Mouse (Mus musculus) G1E (cell line): Measurements from ENCODE around the gene Racgap1. TPM values are rescaled to one million over a fixed set of nuclear protein-coding genes. Genes with fewer than 3 reads are reported as not detected.

Source experiments
- ATAC-seq: 2 replicates; pipeline ENCODE4 v1.8.0; 2016; ENCODE audit warnings: mild to moderate bottlenecking; ENCODE audit not compliant: insufficient number of reproducible peaks, poor library complexity, low FRiP score, severe bottlenecking; ENCODE audit errors: extremely low read depth
- DNase-seq: peaks from one replicate; pipeline ENCODE4 v3.0.0; 2012; ENCODE audit warnings: low spot score
- H3K27me3 ChIP-seq: 2 replicates; pipeline ENCODE4 v1.6.1; 2012; ENCODE audit warnings: mild to moderate bottlenecking, low read length, inconsistent platforms; ENCODE audit not compliant: insufficient read depth
- H3K36me3 ChIP-seq: replicated peaks from 2 replicates; pipeline ENCODE3; 2012; ENCODE audit warnings: mild to moderate bottlenecking, inconsistent platforms
- H3K4me1 ChIP-seq: 2 replicates; pipeline ENCODE4 v1.6.1; 2012; ENCODE audit warnings: low read depth, low read length, inconsistent platforms, mixed read lengths; ENCODE audit not compliant: insufficient read depth
- H3K4me3 ChIP-seq: 2 replicates; pipeline ENCODE4 v1.5.1; 2012; ENCODE audit warnings: low read depth, mild to moderate bottlenecking, inconsistent platforms, low read length, moderate library complexity, mixed read lengths
- H3K9me3 ChIP-seq: replicated peaks from 2 replicates; pipeline ENCODE4 v1.6.1; 2012; ENCODE audit warnings: inconsistent platforms
- CTCF ChIP-seq: IDR thresholded peaks from 2 replicates; pipeline ENCODE4 v1.5.1; 2012; ENCODE audit warnings: low read depth, low read length, inconsistent platforms, mixed read lengths
- GATA1 ChIP-seq: IDR thresholded peaks from 2 replicates; pipeline ENCODE4 v1.6.1; 2012; ENCODE audit warnings: borderline replicate concordance, low read length, inconsistent platforms, mixed read lengths
- GATA2 ChIP-seq: IDR thresholded peaks from 2 replicates; pipeline ENCODE4 v1.6.1; 2012; ENCODE audit warnings: low read depth, low read length, inconsistent platforms, borderline replicate concordance
- POLR2AphosphoS5 ChIP-seq: IDR thresholded peaks from 2 replicates; pipeline ENCODE4 v1.6.1; 2012; ENCODE audit warnings: low read depth, low read length, inconsistent platforms; ENCODE audit not compliant: insufficient replicate concordance
- TAL1 ChIP-seq: conservative IDR thresholded peaks from 2 replicates; pipeline ENCODE4 v1.6.1; 2012; ENCODE audit warnings: low read depth, low read length, inconsistent platforms, mixed read lengths
- polyA plus RNA-seq: library from polyadenylated mRNA; stranded (reverse); fragments of >175 nt; gene quantifications from 2 replicates; pipeline ENCODE4 v1.2.3, GENCODE M21; 2012
- total RNA-seq, 2 experiments: library from RNA; stranded (forward) in 1 of 2; stranded (reverse) in 1 of 2; fragments of 200-1000 nt in 1 of 2; fragments of >200 nt in 1 of 2; fragmentation: Nextera tagmentation in 1 of 2; gene quantifications; 2 replicates each; pipeline ENCODE4 v1.2.3; 2014 to 2017

The Racgap1 gene
- total and polyA plus RNA-seq, 3 experiments, result 35.6 to 189 (median 71.7) TPM

DNA sequence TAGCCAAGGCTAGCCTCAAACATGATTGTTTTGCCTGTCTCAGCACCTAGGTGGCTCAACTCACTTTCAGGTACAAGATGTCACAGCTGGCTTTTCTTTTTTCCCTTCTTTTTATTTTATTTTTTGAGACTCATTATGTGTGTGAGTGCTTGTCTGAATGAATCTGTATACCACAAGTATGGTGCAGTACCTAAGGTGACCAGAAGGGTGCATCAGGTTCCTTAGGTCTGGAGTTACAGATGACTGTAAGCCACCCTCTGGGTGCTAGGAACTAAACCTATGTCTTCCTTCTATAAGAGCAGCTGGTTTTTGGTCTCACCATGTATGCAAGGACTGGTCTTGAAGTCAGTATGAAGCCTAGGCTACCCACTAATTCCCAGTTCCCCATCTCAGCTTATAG lies 19.8 kb downstream of the Racgap1 start:
- Histone ChIP-seq H3K9me3 (peaks cover 3% of the 10 kb centered on the region; the same call in 1 of the 2 replicates), H3K4me3 (no peak overlapping the region), H3K36me3 (peaks cover 91% of the 10 kb centered on the region), H3K27me3 (no peaks in the 10 kb centered on the region), H3K4me1 (peaks cover 21% of the 10 kb centered on the region)
- ATAC-seq (no peak), DNase-seq (no peak)
- TF ChIP-seq TAL1, result no peak
- no peak for TF ChIP-seq GATA1
- TF ChIP-seq POLR2AphosphoS5, result no peak
- no peak for TF ChIP-seq GATA2

DNA sequence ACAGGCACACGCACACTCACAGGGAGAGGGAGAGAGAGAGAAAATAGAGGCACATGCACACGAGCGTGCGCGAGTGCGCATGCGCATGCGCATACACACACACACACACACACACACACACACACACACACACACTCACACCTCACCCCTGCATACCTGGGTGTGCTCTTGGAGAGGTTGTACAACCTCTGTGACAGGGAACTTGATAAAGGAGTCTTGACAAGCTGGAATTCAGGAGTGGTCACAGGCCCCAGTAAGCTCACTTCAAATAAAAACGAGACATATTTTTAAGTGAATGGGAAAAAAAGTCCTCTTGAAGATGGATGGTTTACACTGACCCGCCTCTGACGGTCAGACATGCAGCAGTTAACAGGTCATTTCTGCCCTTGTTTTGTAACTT lies 29.4 kb downstream of the Racgap1 start:
- ATAC-seq, result no peak
- no peaks in the 10 kb centered on the region for H3K9me3 ChIP-seq
- no peaks in the 10 kb centered on the region for H3K4me1 ChIP-seq
- H3K36me3 ChIP-seq, result peaks cover 79% of the 10 kb centered on the region
- TF ChIP-seq GATA2, result no peak
- no peak for TF ChIP-seq TAL1
- no peak for TF ChIP-seq GATA1
- no peak for TF ChIP-seq CTCF
- H3K4me3 ChIP-seq, result no peak overlapping the region
- no peak for DNase-seq
- H3K27me3 ChIP-seq, result no peaks in the 10 kb centered on the region

GRCm38 (mm10) chr15:99619821-99620220 lies 31.6 kb downstream of the Racgap1 start:
- DNase-seq, result no peak
- H3K9me3 ChIP-seq, result no peaks in the 10 kb centered on the region
- H3K36me3 ChIP-seq, result peaks cover 56% of the 10 kb centered on the region
- TF ChIP-seq POLR2AphosphoS5 (no peak), GATA2 (no peak), GATA1 (no peak)
- no peaks in the 10 kb centered on the region for H3K4me1 ChIP-seq
- peaks cover 8% of the 10 kb centered on the region; the same call in 1 of the 2 replicates for H3K27me3 ChIP-seq
- no peak for ATAC-seq
- H3K4me3 ChIP-seq, result no peak overlapping the region

DNA sequence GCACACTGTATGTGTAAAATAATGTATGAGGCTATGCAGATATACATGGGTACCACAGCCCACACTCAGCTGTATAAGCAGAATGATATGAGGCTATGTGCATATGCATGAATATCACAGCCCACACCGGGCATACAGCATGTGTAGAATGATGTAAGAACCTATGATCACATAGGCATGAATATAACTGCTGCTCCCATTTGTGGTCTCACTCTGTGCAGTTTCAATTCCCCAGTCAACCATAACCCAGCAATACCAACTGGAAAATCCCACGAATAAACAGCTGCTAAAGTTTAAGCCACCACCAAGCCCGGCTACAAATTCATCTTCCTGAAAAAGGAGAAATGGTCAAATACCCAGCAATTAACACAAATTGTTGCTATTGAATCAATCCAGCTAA lies 32.9 kb downstream of the Racgap1 start:
- Histone ChIP-seq H3K27me3 (peaks cover 20% of the 10 kb centered on the region), H3K4me3 (no peak overlapping the region), H3K9me3 (no peaks in the 10 kb centered on the region), H3K4me1 (no peaks in the 10 kb centered on the region), H3K36me3 (peaks cover 44% of the 10 kb centered on the region)
- DNase-seq (no peak), ATAC-seq (no peak)
- TF ChIP-seq GATA2 (no peak), CTCF (no peak), POLR2AphosphoS5 (no peak), TAL1 (no peak), GATA1 (no peak)

DNA sequence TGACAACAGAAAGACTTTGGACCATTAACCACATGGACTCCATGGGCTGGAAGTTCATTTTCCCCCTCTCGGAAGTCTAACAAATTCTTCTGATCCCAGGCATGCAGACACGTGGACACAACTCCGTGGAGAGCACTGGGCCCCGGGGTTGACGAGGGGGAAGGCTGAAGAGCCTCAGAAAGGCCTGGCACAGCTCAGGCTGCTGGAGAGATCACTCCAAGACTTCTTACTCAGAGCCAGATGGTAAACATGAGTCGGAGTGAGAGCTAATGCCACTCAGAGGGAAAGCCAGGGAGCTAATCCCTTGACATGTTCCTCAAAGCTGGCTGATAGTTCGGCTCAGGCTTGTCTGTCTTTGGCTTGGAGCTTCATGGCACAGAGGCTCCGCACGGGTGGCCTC lies 36.2 kb downstream of the Racgap1 start:
- no peak for DNase-seq
- Histone ChIP-seq H3K4me1 (peaks cover 4% of the 10 kb centered on the region; the same call in 1 of the 2 replicates), H3K36me3 (peaks cover 12% of the 10 kb centered on the region), H3K9me3 (peaks cover 3% of the 10 kb centered on the region), H3K4me3 (no peak overlapping the region), H3K27me3 (peaks cover 40% of the 10 kb centered on the region)
- TF ChIP-seq POLR2AphosphoS5 (no peak), CTCF (no peak), TAL1 (no peak), GATA2 (no peak), GATA1 (no peak)
- no peak for ATAC-seq

- TF ChIP-seq POLR2AphosphoS5, result no peak
- no peak for TF ChIP-seq TAL1
- no peak for TF ChIP-seq CTCF
- TF ChIP-seq GATA2, result no peak
- no peak for TF ChIP-seq GATA1
- peaks cover 44% of the 10 kb centered on the region for H3K27me3 ChIP-seq
These were observed 36.7 kb downstream of the Racgap1 start for GRCm38 (mm10) chr15:99614753-99615152.

DNA sequence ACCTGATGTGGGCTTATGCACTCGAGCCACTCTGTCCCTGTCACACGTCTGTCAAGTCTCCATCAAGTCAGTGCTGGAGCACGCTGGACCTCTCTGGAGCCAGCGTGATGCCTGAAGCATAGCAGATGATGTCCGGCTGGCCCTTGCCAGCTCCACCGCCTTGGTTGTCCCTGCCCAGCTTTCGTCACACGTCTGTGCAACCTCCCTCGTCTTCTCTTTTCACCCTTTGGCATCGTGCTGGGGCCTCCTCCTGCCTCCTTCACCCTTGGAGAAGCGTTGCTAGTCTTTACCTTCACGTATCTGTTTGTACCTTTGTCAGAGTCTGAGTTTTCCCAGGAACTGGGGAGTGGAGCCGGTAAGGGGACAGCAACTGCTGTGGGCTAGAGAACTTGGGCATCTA lies 37.2 kb downstream of the Racgap1 start:
- no peak for TF ChIP-seq GATA1
- TF ChIP-seq TAL1, result no peak
- no peak for TF ChIP-seq CTCF
- TF ChIP-seq POLR2AphosphoS5, result no peak
- no peak for TF ChIP-seq GATA2

More at GRCm38 (mm10) chr15:99614753-99615152, 36.7 kb downstream of the Racgap1 start:
- Histone ChIP-seq H3K9me3 (peaks cover 3% of the 10 kb centered on the region), H3K4me1 (peaks cover 8% of the 10 kb centered on the region; the same call in 1 of the 2 replicates), H3K4me3 (no peak overlapping the region), H3K36me3 (peaks cover 8% of the 10 kb centered on the region)
- ATAC-seq, result no peak
- DNase-seq, result no peak

More for the DNA sequence above, 37.2 kb downstream of the Racgap1 start:
- ATAC-seq, result no peak
- Histone ChIP-seq H3K4me1 (peaks cover 8% of the 10 kb centered on the region; the same call in 1 of the 2 replicates), H3K36me3 (peaks cover 3% of the 10 kb centered on the region), H3K27me3 (peaks cover 46% of the 10 kb centered on the region), H3K9me3 (peaks cover 3% of the 10 kb centered on the region), H3K4me3 (no peak overlapping the region)
- DNase-seq, result no peak
